Mouse (Mus musculus): ENCODE results near the gene Gm6096.

DNA sequence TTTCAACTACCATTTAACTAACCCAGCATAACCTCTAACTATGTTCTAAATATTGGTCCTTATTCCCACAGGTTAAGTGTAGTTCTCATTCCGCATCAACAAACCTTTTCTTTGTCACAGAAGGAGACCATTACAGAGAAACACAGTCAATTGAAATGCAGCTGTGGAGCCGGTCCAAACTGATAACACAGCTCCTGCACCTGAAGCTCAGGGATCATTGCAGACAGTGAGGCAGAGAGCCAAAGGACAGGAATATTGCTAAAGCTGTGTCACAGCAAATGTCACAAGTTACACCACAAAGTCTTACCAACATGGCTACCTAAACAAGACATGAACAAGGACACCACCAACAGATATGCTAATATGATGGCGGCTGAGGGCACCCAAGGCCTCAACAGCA lies 25.2 kb downstream of the Gm6096 start:
- TF ChIP-seq GATA1 (IDR thresholded peaks at IDR 0.05; ENCODE audit: borderline replicate concordance, low read length) (no peak), FLI1 (IDR thresholded peaks at IDR 0.05; ENCODE audit: low read length) (no peak)
